Mouse (Mus musculus): Measurements from ENCODE around the gene Dhx35. TPM values are rescaled to one million over a fixed set of nuclear protein-coding genes. Genes with fewer than 3 reads are reported as not detected.

Gene Dhx35
- 29.6 to 32.9 TPM (median 30.9 TPM) in 4 replicates for total RNA-seq (2023; ENCODE audit: inconsistent age)

GRCm38 (mm10) chr2:158794494-158795004 is at the start of gene Dhx35:
Dhx35 (plus strand) TSS chr2:158794807.

GRCm38 (mm10) chr2:158767742-158768339 is 26.8 kb upstream of the Dhx35 start, which contains the start of gene Fam83d:
Fam83d (plus strand) TSS chr2:158768093.

Other genes with a start within 250 kb of the Dhx35 start
- 0.16 to 0.24 TPM in 2 of 4 replicates, not detected in the others for gene Slc32a1, start 184.0 kb upstream of the Dhx35 start, total RNA-seq (2023; ENCODE audit: inconsistent age)
- 45.1 to 50.6 TPM (median 47.1 TPM) in 4 replicates for gene Actr5, start 169.9 kb upstream of the Dhx35 start, total RNA-seq (2023; ENCODE audit: inconsistent age)
- 190 to 224 TPM (median 200 TPM) in 4 replicates for gene Ppp1r16b, start 129.4 kb upstream of the Dhx35 start, total RNA-seq (2023; ENCODE audit: inconsistent age)
- gene Fam83d, start 26.7 kb upstream of the Dhx35 start, total RNA-seq (2023; ENCODE audit: inconsistent age) = 1.3 to 2.4 TPM (median 2.0 TPM) in 4 replicates